Mouse (Mus musculus) thymus, adult 2 months (tissue): ENCODE measurements at regions not wholly inside any gene's neighbourhood (a gene's known extent, or its start where the extent isn't known, plus 50 kb on each side); places are given as distances from the start of the nearest gene placed in this dataset.

Source experiments
- CTCF ChIP-seq: fragments of 200-500 bp; IDR thresholded peaks from 2 replicates; pipeline ENCODE4 v1.5.1; 2012; ENCODE audit warnings: mild to moderate bottlenecking, control low read depth, low read length, moderate library complexity, borderline replicate concordance; ENCODE audit not compliant: control insufficient read depth, poor library complexity, insufficient read depth; ENCODE audit errors: extremely low read depth
- POLR2A ChIP-seq: fragments of 200-500 bp; IDR thresholded peaks from 2 replicates; pipeline ENCODE4 v1.6.1; 2012; ENCODE audit warnings: mild to moderate bottlenecking, low read length, control low read depth, moderate library complexity; ENCODE audit not compliant: control insufficient read depth, poor library complexity, insufficient read depth; ENCODE audit errors: extremely low read depth

DNA sequence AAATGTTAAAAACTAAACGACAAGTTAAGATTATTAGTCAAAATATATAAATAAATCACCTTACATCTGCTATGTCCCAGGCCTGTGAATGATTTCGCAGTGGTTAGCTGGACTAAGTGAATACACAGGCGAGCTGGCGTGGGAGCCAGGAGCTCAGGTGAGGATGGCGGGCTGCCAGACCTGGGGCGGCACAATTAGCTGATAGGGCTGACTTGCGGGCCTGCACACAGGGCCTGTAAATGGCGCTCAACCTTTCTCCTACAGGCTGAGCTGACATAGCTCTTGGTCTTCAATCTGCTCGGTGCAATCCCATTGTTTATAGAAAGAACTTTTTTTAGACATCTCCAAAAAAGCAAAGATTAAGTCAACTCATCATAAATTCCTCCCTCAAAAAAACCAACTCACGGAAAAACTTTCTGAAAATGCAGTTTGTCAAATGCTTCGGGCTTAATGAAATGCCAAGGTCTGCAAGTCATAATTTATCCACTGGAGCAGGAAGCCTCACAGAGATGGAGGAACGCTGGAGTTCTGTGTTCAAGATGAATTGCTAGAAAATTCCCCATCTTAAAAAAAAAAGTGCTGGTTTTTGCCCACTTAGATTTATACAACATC lies 312.7 kb upstream of the Nfe2l3 start:
- TF ChIP-seq CTCF (no peak), POLR2A (no peak)
